ENCODE assay signal across 10 mouse cellular contexts in the genomic region with DNA sequence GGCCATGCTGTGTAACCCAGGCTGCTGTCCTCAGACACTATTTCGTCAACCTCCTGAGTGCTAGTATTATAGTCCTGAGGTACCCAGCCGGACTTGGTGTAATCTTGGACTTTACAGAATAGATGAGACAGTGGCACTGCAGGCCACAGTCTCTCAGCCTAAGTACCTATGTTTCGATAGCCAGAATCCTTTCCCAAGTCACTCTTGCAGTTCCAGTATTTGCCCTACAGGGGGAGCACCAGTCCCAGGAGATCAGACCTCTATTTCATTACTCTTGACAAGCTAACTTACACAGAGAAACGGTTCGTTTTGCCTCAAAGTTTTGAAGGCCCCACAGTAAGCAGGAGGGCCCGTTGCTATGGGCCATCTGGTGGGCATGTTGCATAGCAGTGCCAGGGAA. TPM values are rescaled to one million over a fixed set of nuclear protein-coding genes. Genes with fewer than 3 reads are reported as not detected.
A peak's percentile ranks its signal among the peaks of the same experiment; 100 is the strongest.
DNase-seq lines count a peak whose midpoint lies in the region; ATAC-seq lines count a peak whose summit lies in the region.
"Had no signal": no experiment of that assay in that cellular context is flagged by ENCODE, and none has a peak within 500 bp of the region (broad histone marks: within the 10 kb centered on the region; RNA-seq: fewer than 3 reads in every experiment).

No protein-coding gene starts in this region.

- DNase-seq in cerebellum, adult 11 months: peak; percentile 6
- DNase-seq in midbrain, embryonic 14.5 days: peak; percentile 66
- peak; percentile 66 for DNase-seq in embryo, embryonic 10 days (ENCODE audit: low spot score)
- DNase-seq in kidney, postnatal 36 days: peak; percentile 69 to 80
- peak; percentile 58 for DNase-seq in lung, postnatal 14 days

- H3K9ac ChIP-seq in midbrain, embryonic 14.5 days (replicated peaks; ENCODE audit: low read length): no peak overlapping the region
- H3K9ac ChIP-seq in midbrain, embryonic 15.5 days: no peak overlapping the region
- H3K9ac ChIP-seq: heart, embryonic 15.5 days had no signal

- no peak overlapping the region for H3K4me2 ChIP-seq in midbrain, embryonic 14.5 days (ENCODE audit: low read length)
- no peak overlapping the region for H3K4me2 ChIP-seq in midbrain, embryonic 15.5 days
- H3K4me2 ChIP-seq: heart, embryonic 15.5 days had no signal

- no peak overlapping the region for H3K4me3 ChIP-seq in midbrain, embryonic 14.5 days (replicated peaks; ENCODE audit: low read depth, low read length)
- no peak overlapping the region for H3K4me3 ChIP-seq in midbrain, embryonic 15.5 days
- H3K4me3 ChIP-seq: heart, embryonic 15.5 days had no signal

- 38% methylated on average over 6 of the region's 6 CpGs for WGBS in midbrain, embryonic 14.5 days
- 38% methylated on average over 6 of the region's 6 CpGs for WGBS in midbrain, embryonic 15.5 days

- no peak for ATAC-seq in cerebellum, adult (ENCODE audit: insufficient number of reproducible peaks, low FRiP score, low TSS enrichment)
- ATAC-seq in midbrain, embryonic 14.5 days (ENCODE audit: low FRiP score, low TSS enrichment): no peak
- no peak for ATAC-seq in midbrain, embryonic 15.5 days (replicated peaks)
- no peak for ATAC-seq in activated CD4-positive, CD25-positive, alpha-beta regulatory T cell, adult 4 months

- no peak overlapping the region for H3K27ac ChIP-seq in midbrain, embryonic 14.5 days (replicated peaks; ENCODE audit: low read depth, low read length)
- H3K27ac ChIP-seq in midbrain, embryonic 15.5 days: no peak overlapping the region
- H3K27ac ChIP-seq: heart, embryonic 15.5 days had no signal

- no peaks in the 10 kb centered on the region for H3K27me3 ChIP-seq in midbrain, embryonic 14.5 days (ENCODE audit: control insufficient read depth, insufficient read depth, low read length)
- H3K27me3 ChIP-seq in midbrain, embryonic 15.5 days (replicated peaks): no peaks in the 10 kb centered on the region
- H3K27me3 ChIP-seq: heart, embryonic 15.5 days had no signal

- no peaks in the 10 kb centered on the region for H3K9me3 ChIP-seq in midbrain, embryonic 14.5 days (ENCODE audit: control insufficient read depth, low read length)
- no peaks in the 10 kb centered on the region for H3K9me3 ChIP-seq in midbrain, embryonic 15.5 days
- H3K9me3 ChIP-seq: heart, embryonic 15.5 days had no signal

- H3K4me1 ChIP-seq in midbrain, embryonic 14.5 days (ENCODE audit: control insufficient read depth, insufficient read depth, low read length): 0 out of 2 replicates have a peak, but pooled peaks cover 6% of the 10 kb centered on the region
- H3K4me1 ChIP-seq in midbrain, embryonic 15.5 days: peaks cover 9% of the 10 kb centered on the region; the same call in 1 of the 2 replicates
- H3K4me1 ChIP-seq: heart, embryonic 15.5 days had no signal

- H3K36me3 ChIP-seq in midbrain, embryonic 14.5 days (ENCODE audit: control insufficient read depth, insufficient read depth, low read length): no peaks in the 10 kb centered on the region
- no peaks in the 10 kb centered on the region for H3K36me3 ChIP-seq in midbrain, embryonic 15.5 days (replicated peaks)
- H3K36me3 ChIP-seq: heart, embryonic 15.5 days had no signal

RNA-seq across cellular contexts. Expression of a gene that starts 21.5 kb away (rescaled TPM):
- 0.78 and 1.0 TPM in 2 replicates for polyA plus RNA-seq in midbrain, embryonic 14.5 days (2014; fragmentation: Nextera tagmentation; extraction: Ambion mirVana)
- 0.79 and 1.1 TPM in 2 replicates for polyA plus RNA-seq in midbrain, embryonic 15.5 days (2015; fragmentation: Nextera tagmentation; extraction: Ambion mirVana)
- polyA plus RNA-seq in activated CD4-positive, CD25-positive, alpha-beta regulatory T cell, adult 4 months (2017; shearing (Covaris generic)): not detected
- polyA plus RNA-seq: C2C12; heart, embryonic 15.5 days had no signal

RNA-seq across cellular contexts. Expression of a gene that starts 30.2 kb away (rescaled TPM):
- 0.11 TPM in 1 of 2 replicates, not detected in the other for polyA plus RNA-seq in midbrain, embryonic 14.5 days (2014; fragmentation: Nextera tagmentation; extraction: Ambion mirVana)
- polyA plus RNA-seq in midbrain, embryonic 15.5 days (2015; fragmentation: Nextera tagmentation; extraction: Ambion mirVana): not detected in 2 replicates
- not detected for polyA plus RNA-seq in activated CD4-positive, CD25-positive, alpha-beta regulatory T cell, adult 4 months (2017; shearing (Covaris generic))
- polyA plus RNA-seq: C2C12; heart, embryonic 15.5 days had no signal

RNA-seq across cellular contexts. Expression of a gene that starts 56.6 kb away (rescaled TPM):
- 0.92 and 1.3 TPM in 2 replicates for polyA plus RNA-seq in midbrain, embryonic 14.5 days (2014; fragmentation: Nextera tagmentation; extraction: Ambion mirVana)
- polyA plus RNA-seq in midbrain, embryonic 15.5 days (2015; fragmentation: Nextera tagmentation; extraction: Ambion mirVana): 0.60 and 1.3 TPM in 2 replicates
- not detected for polyA plus RNA-seq in activated CD4-positive, CD25-positive, alpha-beta regulatory T cell, adult 4 months (2017; shearing (Covaris generic))
- polyA plus RNA-seq: C2C12; heart, embryonic 15.5 days had no signal

Comparison
In these comparisons a context has a peak if more than half of its experiments do, and no peak if none do; other contexts are left out.
1. DNase-seq: peak in every context shown above with its lines; median percentile 74 in kidney, postnatal 36 days; 66 in midbrain, embryonic 14.5 days; 66 in embryo, embryonic 10 days; 58 in lung, postnatal 14 days; 6 in cerebellum, adult 11 months.